Mouse (Mus musculus) cortical plate, adult 2 months (tissue): ENCODE measurements at regions not wholly inside any gene's neighbourhood (a gene's known extent, or its start where the extent isn't known, plus 50 kb on each side); places are given as distances from the start of the nearest gene placed in this dataset.

ENCODE experiments used
- H3K27ac ChIP-seq: fragments of 200-500 bp; 2 replicates; pipeline ENCODE4 v1.5.1; 2012; ENCODE audit warnings: low read length, control low read depth, inconsistent platforms; ENCODE audit not compliant: insufficient read depth
- H3K4me1 ChIP-seq: fragments of 200-500 bp; 2 replicates; pipeline ENCODE4 v1.6.1; 2011; ENCODE audit warnings: low read length; ENCODE audit not compliant: control insufficient read depth, insufficient read depth
- H3K4me3 ChIP-seq: fragments of 200-500 bp; 2 replicates; pipeline ENCODE4 v1.5.1; 2011; ENCODE audit warnings: mild to moderate bottlenecking, low read length, control low read depth; ENCODE audit not compliant: insufficient read depth
- CTCF ChIP-seq: fragments of 200-500 bp; IDR thresholded peaks from 2 replicates; pipeline ENCODE4 v1.5.1; 2011; ENCODE audit warnings: mild to moderate bottlenecking, control low read depth, low read length; ENCODE audit not compliant: insufficient read depth; ENCODE audit errors: extremely low read depth
- POLR2A ChIP-seq: fragments of 200-500 bp; IDR thresholded peaks from 2 replicates; pipeline ENCODE4 v1.6.1; 2011; ENCODE audit warnings: mild to moderate bottlenecking, low read length, control low read depth; ENCODE audit not compliant: insufficient read depth; ENCODE audit errors: extremely low read depth

DNA sequence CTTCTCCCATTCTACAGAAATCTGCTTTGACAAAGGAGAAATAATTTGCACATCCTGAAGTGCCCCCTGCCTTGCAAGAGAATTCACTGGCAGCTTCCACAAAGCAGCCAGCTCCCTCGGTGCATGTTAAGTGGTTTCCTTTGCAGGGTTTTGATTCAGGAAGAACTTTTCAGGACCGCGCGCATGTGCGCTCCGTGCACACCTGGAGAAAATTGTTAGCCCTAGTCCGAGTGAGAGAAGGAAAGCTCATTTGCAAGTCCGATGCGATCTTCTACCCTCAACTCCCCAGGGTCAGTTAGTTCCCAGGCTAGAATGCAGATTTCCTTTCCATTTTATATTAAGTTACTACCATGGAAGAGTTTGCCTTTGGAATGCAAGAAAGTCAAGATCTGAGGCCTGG lies 145.8 kb upstream of the Fstl4 start:
- H3K27ac ChIP-seq = no peak overlapping the region
- TF ChIP-seq CTCF = no peak
- TF ChIP-seq POLR2A = no peak
- no peak overlapping the region for H3K4me3 ChIP-seq
- no peaks in the 10 kb centered on the region for H3K4me1 ChIP-seq

DNA sequence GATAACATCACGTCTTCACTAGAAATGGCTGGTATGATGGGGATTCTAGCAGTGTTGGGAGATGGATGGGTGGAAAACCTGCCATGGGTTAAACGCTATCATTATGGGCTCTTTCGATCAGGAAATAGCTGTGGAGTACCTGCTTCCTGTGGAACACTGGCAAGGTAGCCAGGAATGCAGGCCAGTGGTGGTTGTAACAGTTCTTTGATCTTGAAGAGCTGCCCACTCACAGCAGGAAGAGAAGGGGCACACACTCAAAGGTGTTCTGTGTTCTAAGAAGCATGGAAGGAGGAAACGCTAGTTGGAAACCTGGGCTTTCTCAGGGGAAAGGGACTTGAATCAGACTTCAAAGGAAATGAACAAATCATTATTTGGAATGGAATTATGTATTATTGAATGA lies 141.6 kb upstream of the Fstl4 start:
- TF ChIP-seq CTCF = no peak
- TF ChIP-seq POLR2A = no peak
- Histone ChIP-seq H3K27ac (no peak overlapping the region), H3K4me1 (no peaks in the 10 kb centered on the region), H3K4me3 (no peak overlapping the region)

GRCm38 (mm10) chr11:52628875-52629274 lies 135.6 kb upstream of the Fstl4 start:
- H3K4me1 ChIP-seq = no peaks in the 10 kb centered on the region
- H3K4me3 ChIP-seq = no peak overlapping the region
- TF ChIP-seq CTCF (no peak), POLR2A (no peak)
- H3K27ac ChIP-seq = no peak overlapping the region

DNA sequence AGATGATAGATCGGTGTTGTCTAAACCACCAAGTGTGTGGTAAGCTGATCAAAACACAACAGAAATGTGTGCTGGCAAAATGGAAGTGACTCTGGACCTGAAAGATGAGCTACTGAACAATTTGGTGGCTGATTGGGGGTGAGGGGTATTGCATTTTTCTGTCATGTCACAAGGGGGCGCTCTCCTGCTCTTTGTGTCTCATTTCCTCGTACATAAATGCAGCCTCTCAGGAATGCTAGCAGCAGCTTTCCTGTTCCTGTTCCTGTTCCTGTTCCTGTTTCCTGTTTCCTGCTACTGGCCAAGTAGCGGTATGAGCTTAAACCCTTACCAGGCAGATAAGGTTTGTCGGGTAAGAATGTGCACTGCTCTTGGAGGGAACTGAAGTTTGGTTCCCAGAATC lies 134.7 kb upstream of the Fstl4 start:
- Histone ChIP-seq H3K4me1 (peaks cover 3% of the 10 kb centered on the region; the same call in 1 of the 2 replicates), H3K27ac (no peak overlapping the region), H3K4me3 (no peak overlapping the region)
- TF ChIP-seq POLR2A = no peak
- TF ChIP-seq CTCF = peak; percentile 40

- no peak overlapping the region for H3K4me3 ChIP-seq
- TF ChIP-seq CTCF (no peak), POLR2A (no peak)
- no peak overlapping the region for H3K27ac ChIP-seq
- H3K4me1 ChIP-seq = peaks cover 3% of the 10 kb centered on the region; the same call in 1 of the 2 replicates
Measured at GRCm38 (mm10) chr11:52631579-52631978, 132.9 kb upstream of the Fstl4 start.

GRCm38 (mm10) chr11:52634189-52634588 lies 130.2 kb upstream of the Fstl4 start:
- H3K4me3 ChIP-seq = no peak overlapping the region
- no peak overlapping the region for H3K27ac ChIP-seq
- TF ChIP-seq POLR2A (no peak), CTCF (no peak)
- H3K4me1 ChIP-seq = peaks cover 3% of the 10 kb centered on the region; the same call in 1 of the 2 replicates

DNA sequence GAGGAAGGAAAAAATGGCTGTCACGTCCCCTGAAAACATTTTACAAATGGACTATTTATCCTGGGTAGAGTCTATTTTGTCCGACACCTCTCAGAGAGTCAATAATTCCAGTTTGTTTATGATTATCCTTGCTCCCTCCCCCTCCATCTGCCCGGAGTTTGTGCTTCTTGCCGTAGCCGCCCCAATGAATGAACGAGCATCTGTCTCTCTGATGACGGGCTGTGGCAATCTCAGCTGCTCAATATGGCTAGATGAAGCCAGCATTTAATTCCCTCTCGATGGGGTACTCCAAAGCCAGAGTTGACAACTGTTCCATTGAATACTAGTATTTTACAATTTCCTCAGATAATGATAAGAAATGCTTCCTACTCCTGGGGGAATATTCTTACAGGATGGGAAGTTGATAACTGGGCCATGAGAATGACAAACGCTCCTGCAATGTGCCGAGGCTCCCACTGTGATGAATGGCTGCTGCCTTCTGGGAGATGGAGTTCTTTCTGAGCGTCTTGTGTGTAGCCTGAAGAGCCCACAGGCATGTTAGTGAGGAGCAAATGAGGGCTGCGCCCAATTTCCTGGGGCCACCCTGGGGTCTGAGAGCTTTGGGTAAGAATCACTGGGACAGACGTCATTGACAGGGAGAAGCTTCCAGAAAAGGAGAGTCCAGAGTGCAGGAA lies 128.6 kb upstream of the Fstl4 start:
- H3K4me1 ChIP-seq = peaks cover 3% of the 10 kb centered on the region; the same call in 1 of the 2 replicates
- no peak overlapping the region for H3K4me3 ChIP-seq
- TF ChIP-seq POLR2A = no peak
- no peak for TF ChIP-seq CTCF
- no peak overlapping the region for H3K27ac ChIP-seq

DNA sequence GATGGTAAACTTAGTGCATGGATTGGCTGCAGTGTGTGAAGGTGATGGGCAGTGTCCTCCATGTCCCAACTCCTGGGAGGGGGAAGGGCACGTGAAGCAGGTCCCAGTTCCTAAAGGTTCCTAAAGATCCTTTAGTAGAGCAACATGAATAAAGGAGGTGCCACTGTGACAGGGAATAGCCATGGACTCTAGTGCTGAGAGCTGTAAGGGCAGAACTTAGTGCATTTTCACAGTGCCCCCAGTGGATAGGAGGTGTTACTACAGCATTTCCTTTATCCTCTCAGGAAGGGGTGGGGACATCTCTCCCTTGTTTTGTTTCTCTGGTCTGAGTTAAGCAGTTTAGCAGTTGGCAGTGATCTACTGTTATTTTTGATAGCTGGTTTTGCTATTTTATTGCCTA lies 125.5 kb upstream of the Fstl4 start:
- peaks cover 3% of the 10 kb centered on the region; the same call in 1 of the 2 replicates for H3K4me1 ChIP-seq
- no peak overlapping the region for H3K4me3 ChIP-seq
- H3K27ac ChIP-seq = no peak overlapping the region
- TF ChIP-seq CTCF (no peak), POLR2A (no peak)

GRCm38 (mm10) chr11:52641725-52642338 lies 122.6 kb upstream of the Fstl4 start:
- TF ChIP-seq CTCF (no peak), POLR2A (no peak)
- no peak overlapping the region for H3K27ac ChIP-seq
- no peaks in the 10 kb centered on the region for H3K4me1 ChIP-seq
- H3K4me3 ChIP-seq = no peak overlapping the region
